Mouse (Mus musculus) spleen, adult 2 months (tissue): ENCODE measurements around the gene Rps21.

Experiments used
- CTCF ChIP-seq: fragments of 200-500 bp; IDR thresholded peaks from 2 replicates; pipeline ENCODE4 v1.5.1; 2011; ENCODE audit warnings: mild to moderate bottlenecking, inconsistent platforms; ENCODE audit not compliant: insufficient read depth, insufficient read length, insufficient replicate concordance; ENCODE audit errors: extremely low read depth
- POLR2A ChIP-seq: fragments of 200-500 bp; IDR thresholded peaks from 2 replicates; pipeline ENCODE4 v1.6.1; 2011; ENCODE audit warnings: low read depth, low read length, inconsistent platforms

- no peak for TF ChIP-seq CTCF
- TF ChIP-seq POLR2A, result no peak
Measured at GRCm38 (mm10) chr2:180255701-180256100, 1.5 kb upstream of the Rps21 start.
